Mouse (Mus musculus): ENCODE results near the gene Aqp7.
"Not testable (repeated sequence)": the region's sequence is repeated elsewhere in the genome, so short reads cannot be mapped to it uniquely, and the experiment has no call there.

Aqp7 gene

DNA sequence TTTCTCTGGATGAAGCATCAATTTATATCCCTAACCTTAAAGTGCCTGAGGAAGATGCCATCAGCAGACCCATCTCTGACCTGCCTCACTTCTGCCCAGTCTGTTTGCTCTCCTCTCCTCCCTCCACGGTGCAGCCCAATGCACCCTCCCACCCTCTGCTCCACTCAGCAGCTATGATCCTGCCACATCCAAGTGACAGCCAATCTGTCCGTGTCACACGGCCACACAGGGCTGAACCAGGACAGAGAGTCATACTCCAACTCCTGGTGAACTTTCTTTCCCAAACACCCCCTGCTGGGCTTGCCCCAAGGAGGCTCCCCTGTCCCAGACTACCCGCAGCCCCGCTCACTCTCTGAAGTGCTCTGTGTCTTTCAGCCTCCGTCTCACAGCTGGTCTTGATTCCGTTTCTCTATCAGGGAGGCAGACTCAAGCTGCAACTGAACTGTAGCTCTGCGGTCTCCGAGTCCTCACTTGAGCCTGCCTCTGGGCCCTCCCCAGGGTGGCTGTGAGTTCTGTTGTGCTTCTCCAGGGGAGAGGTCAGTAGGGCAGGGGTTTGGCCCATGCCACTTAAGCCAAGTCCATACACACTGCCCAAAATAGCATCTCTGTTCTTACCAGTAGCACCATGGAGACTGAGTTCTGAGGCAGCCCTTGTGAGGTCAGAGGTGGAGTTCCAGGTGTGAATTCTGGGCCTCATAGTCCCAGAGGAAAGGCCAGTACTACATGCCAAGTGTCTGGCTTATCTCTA, at the start of gene Aqp7:
Gene Aqp7 (minus strand): TSS at position 616 of the 748 bp plus-strand sequence.
- no peak for DNase-seq (ENCODE audit: low spot score)

DNA sequence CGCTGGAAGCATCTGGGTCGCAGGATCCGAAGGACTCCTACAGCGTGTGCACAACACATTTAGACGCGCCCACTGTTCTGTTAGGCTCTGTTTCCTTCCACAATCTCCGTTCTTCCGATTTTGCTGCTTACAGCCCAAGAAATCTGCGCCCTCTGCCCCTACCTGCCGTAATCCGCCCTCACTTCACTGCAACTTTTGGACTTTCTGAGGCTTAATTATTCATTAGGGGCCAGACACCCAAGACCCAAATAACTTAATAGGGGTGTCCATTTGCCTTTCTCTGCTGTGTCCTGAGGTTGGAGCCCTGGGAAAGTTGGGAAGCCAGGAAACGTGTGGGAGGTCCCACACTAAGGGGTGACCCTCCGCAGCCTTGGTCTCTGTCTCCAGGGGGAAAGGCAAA, 49.4 kb upstream of the Aqp7 start:
- DNase-seq (ENCODE audit: low spot score) = no peak

DNA sequence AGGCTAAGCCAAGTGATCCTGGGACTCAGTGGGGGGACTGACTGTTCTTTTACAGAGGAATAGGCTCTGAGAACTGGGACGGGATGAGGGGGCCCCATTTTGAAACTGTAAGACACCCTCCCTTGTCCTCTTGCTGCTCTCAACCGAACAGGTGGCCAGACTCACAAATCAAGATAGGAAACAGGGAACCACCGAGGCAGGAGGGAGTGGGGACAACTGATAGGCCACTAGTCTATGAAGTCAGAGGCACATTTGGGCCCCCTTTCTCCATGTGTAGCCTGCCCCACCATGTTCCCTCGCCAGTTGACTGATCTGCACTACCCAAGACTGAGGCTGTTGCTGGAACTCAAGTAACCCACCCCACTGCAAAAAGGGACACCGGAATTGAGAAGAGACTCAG, 48.9 kb upstream of the Aqp7 start:
- DNase-seq (ENCODE audit: low spot score) = no peak

DNA sequence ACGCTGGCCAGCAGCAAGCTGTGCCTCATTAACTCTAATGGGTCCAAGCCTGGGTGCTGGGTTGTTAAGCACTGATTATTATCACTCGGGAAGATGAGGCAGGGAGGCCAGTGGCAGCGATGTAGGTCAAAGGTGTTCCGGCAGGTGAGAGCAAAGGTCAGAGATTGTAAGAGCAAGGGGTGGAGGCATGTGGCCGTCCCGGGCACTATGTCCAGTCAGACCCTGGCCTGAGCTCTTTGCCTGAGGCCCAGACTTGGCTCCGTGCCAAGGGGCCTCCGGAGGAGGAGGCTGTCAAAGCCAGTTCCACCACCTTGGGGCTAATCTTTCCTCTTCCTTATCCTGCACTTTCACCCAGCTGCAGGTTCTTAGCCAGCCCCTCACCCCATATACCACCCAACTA, 48.2 kb upstream of the Aqp7 start:
- no peak for DNase-seq (ENCODE audit: low spot score)

DNA sequence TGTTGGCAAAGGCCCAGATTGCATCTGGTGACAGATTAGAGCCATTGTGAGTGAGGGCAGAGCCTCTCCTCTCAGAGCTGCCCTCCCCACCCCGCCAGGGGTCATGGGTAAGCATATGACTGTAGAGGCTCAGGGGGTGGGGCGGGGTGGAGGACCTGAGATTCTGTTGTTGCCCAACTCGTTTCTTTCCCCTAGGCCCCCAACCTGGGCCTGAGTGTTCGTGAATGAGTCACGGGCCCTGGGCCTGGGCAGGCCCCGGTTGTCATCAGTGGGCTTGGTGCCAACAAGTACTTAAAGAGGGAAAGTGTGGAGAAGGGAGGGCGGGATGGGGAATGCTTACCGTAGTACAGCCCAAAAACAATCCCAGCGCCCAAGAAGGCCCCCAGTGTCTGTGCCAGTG, 46.4 kb upstream of the Aqp7 start:
- DNase-seq (ENCODE audit: low spot score) = no peak

DNA sequence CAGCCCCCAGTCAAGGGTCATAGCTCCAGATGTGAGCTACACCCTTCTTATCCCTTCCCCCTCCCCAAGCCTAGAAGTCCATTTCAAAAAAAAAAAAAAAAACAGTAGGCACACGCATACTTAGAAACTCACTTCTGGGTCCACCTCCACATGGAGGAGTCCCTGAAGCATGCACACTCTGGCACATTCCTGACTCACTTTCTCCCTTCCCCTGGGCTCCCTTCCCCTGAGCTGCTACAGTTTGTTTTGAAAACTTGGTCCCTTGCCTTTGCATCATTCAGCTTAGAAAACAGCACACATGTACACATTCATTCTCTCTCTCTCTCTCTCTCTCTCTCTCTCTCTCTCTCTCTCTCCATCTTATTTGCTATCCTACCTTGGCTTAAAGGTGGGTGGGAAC, 45.0 kb upstream of the Aqp7 start:
- DNase-seq (ENCODE audit: low spot score) = no peak

DNA sequence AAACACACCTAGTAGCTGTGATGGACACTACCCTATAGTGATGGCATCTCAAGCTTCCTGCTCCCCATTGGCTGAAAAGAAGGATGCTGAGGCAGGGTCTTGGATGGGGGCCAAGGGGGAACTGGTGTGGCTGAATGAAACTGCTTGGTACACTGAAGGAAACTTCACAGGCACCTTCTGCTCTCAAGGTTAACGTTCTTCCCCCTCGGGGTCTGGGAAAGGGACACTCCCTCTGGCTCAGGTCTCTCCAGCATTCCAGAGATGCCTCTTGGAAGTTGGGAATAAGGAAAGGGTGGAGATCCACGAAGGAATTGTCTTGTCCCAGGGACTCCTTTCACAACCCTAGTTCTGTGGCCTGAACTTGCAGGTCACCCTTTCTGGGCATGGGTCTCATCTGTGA, 43.5 kb upstream of the Aqp7 start:
- DNase-seq (ENCODE audit: low spot score) = no peak

DNA sequence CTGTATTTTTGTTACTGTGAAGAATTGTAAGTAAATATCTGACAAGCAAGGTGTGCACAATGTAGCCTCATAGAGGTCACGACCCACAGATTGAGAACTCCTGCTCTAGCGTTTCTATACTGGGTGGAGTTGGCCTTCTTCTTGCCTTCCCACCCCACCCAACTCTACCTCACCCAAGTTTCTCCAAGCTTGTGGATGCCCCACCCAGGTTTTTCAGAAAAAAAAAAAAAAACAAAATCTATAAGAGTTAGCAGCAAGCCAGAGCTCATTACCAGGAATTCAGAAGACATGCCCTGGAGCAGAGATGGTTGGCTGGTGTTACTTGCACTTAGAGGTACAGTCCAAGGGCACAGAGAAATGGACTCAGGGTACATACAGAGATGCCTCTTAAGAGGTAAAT, 41.8 kb upstream of the Aqp7 start:
- no peak for DNase-seq (ENCODE audit: low spot score)

DNA sequence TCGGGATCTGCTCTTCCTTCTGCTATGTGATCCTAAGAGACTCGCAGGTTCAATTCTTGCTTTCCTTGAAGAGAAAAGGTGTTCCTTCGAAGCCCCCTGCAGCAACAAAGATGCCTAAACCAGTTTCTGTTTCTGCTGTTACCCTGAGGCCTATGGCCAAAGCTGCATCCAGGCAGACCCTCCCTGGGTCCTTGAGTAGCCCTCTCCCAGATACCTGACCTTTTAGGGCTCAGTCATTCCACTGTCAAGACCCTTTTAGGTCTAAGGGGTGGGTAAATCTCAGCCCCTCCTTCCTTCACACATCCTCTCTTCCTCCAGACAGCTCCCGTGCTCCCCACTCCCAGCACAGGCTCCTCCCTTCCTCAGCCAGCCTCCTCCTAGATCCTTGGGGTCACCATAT, 41.2 kb upstream of the Aqp7 start:
- DNase-seq (ENCODE audit: low spot score) = no peak

DNA sequence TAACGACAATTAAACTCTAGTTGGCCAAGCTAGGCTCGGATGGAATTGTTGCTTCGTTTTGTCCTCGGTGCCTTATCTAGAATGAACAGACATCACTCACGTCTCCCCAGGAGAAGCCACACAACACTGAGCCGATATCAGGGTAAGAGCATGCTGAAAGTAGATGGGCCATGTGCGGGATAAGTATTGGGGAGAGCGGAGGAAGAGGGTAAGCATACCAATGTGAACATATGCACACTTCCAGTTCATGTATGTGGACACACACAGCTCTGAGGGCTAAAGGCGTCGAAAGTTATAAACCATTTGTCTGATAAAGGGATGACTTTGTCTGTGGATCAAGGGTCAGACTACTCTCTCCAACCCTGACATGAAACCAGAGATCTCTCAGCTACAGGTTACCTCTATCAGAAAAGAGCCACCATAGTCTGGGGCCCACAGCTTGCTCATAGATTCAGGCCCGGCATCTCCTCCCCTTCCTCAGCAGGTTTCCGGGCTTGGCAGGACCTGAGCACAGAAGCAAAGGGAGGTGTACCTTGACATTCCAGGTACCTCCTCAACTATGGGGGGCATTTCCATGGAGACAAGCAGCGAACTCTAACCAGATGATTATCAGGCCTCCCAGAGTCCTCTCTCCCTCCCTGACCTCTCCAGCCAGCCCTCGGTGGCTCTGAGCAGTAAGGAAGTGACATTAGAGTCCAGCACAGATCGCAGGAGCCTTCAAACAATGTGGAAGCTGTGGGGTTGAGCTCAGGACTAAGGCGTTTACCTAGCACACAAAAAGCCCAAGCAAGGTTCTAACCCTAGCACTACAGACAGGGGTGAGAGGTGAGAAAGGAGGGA, 39.7 kb upstream of the Aqp7 start:
- DNase-seq (ENCODE audit: low spot score) = no peak

DNA sequence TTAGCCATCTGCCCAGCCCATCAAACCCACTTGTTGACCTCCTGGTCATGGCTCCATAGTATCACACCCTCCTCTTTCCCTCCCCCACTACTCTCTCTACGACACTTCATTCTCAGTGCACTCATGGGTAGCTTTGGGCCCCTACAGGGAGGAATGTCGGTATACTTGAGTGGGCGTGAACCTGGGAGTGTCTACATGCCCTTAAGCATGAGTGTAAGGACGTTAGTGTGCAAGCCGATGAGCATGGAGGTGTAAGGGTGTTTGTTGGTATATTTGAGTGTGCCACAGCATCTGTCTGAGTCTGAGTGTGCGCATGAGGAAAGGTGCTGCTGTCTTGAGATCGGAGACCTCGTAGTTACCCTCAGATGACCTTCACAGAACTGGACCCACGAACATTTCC, 39.0 kb upstream of the Aqp7 start:
- DNase-seq (ENCODE audit: low spot score) = no peak

DNA sequence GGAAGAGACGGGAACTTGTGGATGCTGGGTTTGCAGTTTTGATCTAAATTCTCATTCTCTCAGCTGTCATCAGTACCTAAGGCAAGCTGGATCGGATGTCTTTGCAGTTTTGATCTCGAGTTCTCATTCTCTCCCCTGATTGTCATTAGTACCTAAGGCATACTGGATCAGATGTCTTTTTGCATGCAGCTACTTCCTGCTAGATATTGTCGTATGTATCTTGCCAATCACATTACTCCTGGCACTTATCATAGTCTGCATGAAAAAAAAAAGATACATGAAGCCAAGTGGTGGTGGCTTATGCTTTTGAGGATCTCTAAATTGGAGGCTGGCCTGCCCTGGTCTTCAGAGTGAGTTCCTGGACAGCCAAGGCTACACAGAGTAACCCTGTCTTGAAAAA, 36.9 kb upstream of the Aqp7 start:
- no peak for DNase-seq (ENCODE audit: low spot score)

DNA sequence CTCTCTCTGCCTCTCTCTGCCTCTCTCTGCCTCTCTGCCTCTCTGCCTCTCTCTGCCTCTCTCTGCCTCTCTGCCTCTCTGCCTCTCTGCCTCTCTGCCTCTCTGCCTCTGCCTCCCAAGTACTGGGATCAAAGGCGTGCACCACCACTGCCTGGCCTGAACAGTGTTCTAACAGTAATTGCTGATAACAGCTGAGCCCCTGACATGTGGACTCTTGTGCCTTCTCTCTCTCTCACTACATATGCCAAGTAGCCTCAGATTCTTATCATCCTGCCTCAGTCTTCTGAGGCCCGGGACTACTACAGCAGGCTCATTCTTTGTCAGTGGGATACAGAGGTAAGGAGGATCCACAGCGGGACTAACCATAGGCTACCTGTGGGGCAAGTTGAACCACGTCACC, 34.9 kb upstream of the Aqp7 start:
- not testable (repeated sequence) for DNase-seq (ENCODE audit: low spot score)

DNA sequence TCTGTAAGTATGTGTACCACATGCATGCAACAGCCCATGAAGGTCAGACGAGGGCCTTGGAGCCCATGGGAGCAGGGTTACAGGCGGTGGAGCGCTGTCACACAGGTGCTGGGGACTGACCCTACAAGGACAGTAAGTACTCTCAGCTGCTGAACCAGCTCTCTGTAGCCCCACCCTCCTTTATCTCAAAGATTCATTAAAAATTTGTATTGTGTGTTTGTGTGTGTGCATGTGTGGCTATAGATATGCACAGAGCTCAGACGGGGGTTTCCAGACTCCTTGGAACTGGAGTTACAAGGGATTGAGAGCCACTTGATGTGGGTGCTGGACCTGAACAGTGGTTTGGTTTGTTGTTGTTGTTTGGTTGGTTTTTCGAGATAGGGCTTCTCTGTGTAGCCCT, 33.8 kb upstream of the Aqp7 start:
- DNase-seq (ENCODE audit: low spot score) = no peak

DNA sequence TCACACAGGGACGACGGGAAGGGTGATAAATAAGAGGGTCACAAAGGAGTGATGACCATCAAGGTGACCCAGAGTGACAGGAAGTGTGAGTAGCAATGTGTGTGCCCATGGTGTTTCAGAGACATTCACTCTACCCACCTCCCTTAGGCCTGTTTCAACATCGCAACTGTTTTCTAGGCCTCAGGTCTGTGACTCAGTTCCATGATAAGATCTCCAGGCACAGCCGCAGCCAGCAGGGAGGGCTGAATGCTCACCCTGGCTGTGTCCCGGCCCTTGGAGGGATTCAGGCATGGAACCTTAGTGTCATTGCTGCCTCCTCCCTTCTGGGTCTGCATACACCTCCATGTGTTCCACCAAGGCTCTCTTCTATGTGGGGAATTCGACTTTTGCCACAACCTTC, 30.8 kb upstream of the Aqp7 start:
- DNase-seq (ENCODE audit: low spot score) = no peak

DNA sequence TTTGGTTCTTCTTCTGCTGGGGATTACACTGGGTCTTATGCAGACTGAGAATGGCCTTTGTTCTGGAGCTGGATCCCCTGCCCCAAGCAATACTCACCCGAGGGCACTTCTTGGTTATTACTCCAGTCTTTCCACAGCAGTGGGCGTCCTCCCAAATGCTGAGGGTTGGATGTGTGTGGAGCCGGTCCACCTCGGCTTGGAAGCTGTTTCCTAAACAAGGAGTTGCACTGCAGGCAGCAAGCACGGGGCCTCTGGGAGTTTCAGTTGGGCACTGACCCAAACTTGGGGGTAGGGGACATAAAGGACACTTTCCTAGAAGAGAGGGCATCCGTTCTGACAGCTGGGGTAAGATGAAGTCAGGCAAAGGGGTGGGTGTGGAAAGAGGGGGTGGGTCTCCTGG, 26.5 kb upstream of the Aqp7 start:
- no peak for DNase-seq (ENCODE audit: low spot score)

DNA sequence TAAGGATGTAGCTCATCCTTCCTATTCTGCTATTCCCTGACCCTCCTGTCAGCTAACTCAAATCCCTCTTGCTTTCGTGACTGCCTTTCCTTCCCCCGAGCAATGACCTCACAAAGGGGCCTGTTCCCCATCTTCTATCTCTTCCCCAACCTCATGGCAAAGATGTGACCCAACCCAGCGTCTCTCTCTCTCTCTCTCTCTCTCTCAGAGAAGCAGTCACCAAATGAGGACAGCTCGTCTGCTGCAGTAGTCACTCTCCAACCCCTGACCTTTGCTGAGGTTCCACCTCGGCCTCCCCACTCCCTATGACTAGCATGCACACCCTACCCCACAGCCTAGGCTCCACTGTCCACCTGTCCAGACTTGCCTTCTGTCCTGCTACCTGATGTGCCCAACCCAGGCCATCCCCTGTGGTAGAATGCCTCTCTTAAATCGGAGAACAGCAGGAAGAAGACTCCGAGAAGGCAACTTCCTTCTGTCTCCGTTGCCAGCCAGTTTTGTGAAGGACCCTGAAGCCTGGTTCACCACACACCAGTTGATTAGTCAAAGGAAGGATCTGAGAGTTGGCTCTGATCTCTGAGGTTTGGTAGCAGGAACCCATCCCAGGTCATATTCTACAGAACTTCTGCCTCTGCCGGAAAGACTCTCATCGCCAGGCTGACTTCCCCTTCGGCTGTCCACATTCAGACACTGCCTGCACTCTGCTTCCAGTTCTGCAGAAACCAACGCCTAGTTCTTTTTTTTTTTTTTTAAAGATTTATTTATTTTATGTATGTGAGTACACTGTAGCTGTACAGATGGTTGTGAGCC, 25.3 kb upstream of the Aqp7 start:
- no peak for DNase-seq (ENCODE audit: low spot score)

DNA sequence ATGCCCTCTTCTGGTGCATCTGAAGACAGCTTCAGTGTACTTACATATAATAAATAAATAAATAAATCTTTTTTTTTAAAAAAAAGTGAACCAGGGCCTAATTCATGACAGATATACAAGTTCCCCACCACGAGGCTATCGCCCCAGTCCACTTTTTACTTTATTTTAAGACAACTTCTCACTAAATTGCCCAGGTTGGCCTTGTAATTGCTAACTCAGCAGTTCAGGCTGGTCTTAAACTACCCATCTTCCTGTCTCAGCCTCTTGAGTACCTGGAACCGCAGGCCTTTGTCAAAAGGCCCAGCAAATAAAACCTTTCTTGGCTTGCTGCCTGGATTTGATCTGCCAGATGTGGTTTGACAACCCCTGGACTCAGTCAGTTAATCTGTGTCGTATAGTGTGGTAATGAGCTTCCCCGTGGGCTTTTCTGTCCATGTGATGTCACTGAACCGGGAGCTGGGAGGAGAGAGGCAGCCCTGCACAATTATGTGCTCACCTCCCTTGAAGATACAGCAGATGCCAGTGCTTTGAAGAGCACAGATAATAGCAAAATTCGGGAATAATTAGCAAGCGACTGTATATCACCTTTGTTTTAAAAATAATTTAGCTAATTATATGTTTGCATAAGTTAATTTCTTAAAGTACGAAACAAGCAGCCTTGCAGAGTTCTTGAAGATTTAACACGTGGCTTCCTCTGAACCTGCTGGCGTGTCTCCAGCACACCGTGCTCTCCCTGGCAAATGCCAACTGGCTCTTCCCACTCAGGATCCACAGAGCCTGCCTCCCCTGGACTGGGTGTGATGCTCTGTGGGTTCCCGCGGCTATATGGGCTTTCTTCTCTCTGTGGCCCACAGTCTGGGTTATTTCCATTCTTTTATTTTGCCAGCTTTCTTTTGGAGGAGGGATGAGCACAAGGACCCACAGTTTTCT, 23.8 kb upstream of the Aqp7 start:
- DNase-seq (ENCODE audit: low spot score) = no peak

DNA sequence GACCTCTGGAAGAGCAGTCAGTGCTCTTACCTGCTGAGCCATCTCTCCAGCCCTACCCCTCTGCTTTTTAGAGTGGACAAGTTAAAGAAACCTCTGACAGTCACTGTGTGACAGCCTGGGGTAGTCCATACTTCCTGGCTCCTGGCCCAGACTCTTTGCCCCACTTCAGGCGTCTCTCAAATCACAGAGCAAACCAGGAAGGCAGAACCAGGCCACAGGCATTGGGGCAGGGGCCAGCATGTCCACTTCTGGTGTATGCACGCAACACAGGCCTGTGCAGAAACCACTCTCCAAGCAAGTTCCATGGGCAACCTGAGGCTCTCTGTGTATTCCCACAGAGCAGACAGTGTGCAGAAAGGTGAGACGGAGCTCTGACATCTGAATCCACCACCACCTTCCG, 17.3 kb upstream of the Aqp7 start:
- DNase-seq (ENCODE audit: low spot score) = no peak

DNA sequence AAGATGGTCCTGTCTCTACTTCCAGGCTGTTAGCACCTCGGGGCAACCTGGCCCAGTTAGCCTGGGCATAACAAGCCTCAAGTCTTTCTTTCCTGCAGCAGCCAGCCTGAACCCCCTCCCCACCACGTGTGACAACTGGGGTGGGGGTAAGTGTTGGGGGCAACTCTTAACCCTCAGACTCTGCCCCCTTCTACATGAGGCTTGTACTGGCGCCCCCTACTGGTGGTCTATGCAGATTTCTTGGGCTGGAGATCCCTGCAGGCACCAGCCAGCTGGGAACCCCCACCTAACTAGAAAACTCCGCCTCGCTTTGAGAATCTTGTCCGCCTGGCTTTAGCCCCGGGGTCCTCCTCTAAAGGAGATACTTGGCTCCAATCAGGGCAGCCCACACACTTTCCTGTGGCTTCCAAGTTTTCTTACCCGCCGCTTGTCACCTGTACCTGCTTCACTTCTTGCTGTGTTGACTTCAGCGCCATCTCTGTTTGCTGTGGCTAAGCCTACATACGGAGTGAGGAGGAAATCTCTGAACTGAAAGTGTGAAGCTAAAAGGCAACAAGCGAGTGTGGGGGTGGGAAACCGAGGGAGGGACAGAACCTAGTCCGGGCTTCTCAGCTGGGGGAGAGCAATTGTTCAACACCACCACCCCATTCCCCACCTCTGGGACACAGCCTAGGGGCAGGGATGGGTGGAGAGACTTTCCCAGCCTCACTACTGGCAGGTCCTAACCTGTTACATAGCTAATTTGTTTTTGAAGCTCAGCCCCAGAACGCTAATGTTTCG, 16.1 kb upstream of the Aqp7 start:
- DNase-seq (ENCODE audit: low spot score) = peak; percentile 39

DNA sequence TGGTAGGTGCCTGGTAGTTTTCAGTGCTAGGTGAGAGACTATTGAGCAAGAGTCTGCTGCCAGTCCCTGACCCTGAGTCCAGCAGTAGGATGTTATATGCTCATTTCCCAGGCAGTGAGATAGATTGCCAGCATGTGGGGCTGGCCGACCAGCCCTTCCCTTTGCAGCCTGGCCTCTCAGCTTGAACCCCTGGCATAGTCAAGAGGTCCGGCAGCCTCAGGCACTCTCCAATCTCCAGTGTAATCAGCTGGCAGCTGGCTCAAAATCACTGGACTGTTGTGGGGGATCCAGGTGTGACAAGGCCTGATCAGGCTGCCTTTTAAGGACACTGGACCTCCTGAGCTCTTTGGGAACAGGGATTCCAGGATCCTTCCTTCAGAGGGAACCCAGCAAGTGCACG, 15.4 kb upstream of the Aqp7 start:
- DNase-seq (ENCODE audit: low spot score) = no peak

Data from embryo, embryonic 10 days (tissue).